Mouse (Mus musculus) embryonic facial prominence, embryonic 11.5 days (tissue): Measurements from ENCODE around the gene Fam186b. TPM values are rescaled to one million over a fixed set of nuclear protein-coding genes. Genes with fewer than 3 reads are reported as not detected.

Experiments used
- ATAC-seq: fragments of 200-750 bp; cut with Nextera tagmentation; replicated peaks from 2 replicates; pipeline ENCODE4 v1.8.0; 2017; ENCODE audit warnings: low read depth; ENCODE audit not compliant: insufficient number of reproducible peaks, low FRiP score, low TSS enrichment
- DNase-seq: peaks from one replicate; pipeline ENCODE4 v3.0.0-alpha.2; 2015; ENCODE audit warnings: low spot score
- H3K27ac ChIP-seq: fragments of 300-500 bp; sonication (generic); replicated peaks from 2 replicates; pipeline ENCODE4 v1.5.1; 2014; ENCODE audit warnings: mild to moderate bottlenecking, low read depth, low read length, control low read depth
- H3K27me3 ChIP-seq: fragments of 300-500 bp; sonication (generic); 2 replicates; pipeline ENCODE4 v1.6.1; 2014; ENCODE audit warnings: mild to moderate bottlenecking, low read length, moderate library complexity, mixed read lengths; ENCODE audit not compliant: control insufficient read depth, insufficient read depth
- H3K36me3 ChIP-seq: fragments of 300-500 bp; sonication (generic); replicated peaks from 2 replicates; pipeline ENCODE4 v1.6.1; 2014; ENCODE audit warnings: low read depth, mild to moderate bottlenecking, low read length, moderate library complexity, mixed read lengths; ENCODE audit not compliant: control insufficient read depth, insufficient read depth
- H3K4me1 ChIP-seq: fragments of 300-500 bp; sonication (generic); 2 replicates; pipeline ENCODE4 v1.6.1; 2014; ENCODE audit warnings: low read length, mixed read lengths; ENCODE audit not compliant: control insufficient read depth, insufficient read depth
- H3K4me2 ChIP-seq: fragments of 300-500 bp; sonication (generic); 2 replicates; pipeline ENCODE4 v1.6.1; 2014; ENCODE audit warnings: low read depth, mild to moderate bottlenecking, control low read depth, low read length, moderate library complexity
- H3K4me3 ChIP-seq: fragments of 300-500 bp; sonication (generic); 2 replicates; pipeline ENCODE4 v1.5.1; 2014; ENCODE audit warnings: low read depth, low read length, control low read depth
- H3K9ac ChIP-seq: fragments of 300-500 bp; sonication (generic); replicated peaks from 2 replicates; pipeline ENCODE4 v1.6.1; 2014; ENCODE audit warnings: mild to moderate bottlenecking, control low read depth, low read length
- H3K9me3 ChIP-seq: fragments of 300-500 bp; sonication (generic); replicated peaks from 2 replicates; pipeline ENCODE4 v1.6.1; 2016; ENCODE audit warnings: mild to moderate bottlenecking, low read length, inconsistent platforms, mixed read lengths; ENCODE audit not compliant: control insufficient read depth
- WGBS: fragments of 180-500 bp; shearing (Covaris S2); extraction: QIAGEN DNeasy Blood & Tissue Kit; methylation state at CpG from one replicate; pipeline ENCODE4 v1.1.7; 2014; 5-methylcytosine and 5-hydroxymethylcytosine counted together
- polyA plus RNA-seq: library from polyadenylated mRNA; unstranded; fragments of >200 nt; fragmentation: Nextera tagmentation; extraction: Ambion mirVana; gene quantifications from 2 replicates; pipeline ENCODE4 v1.2.1, GENCODE M21; 2014

Fam186b gene
- polyA plus RNA-seq, 1 experiment from 2014 or later, result 0.08 TPM

- peak overlapping the region; percentile 68 for H3K4me2 ChIP-seq
- H3K4me1 ChIP-seq, result peaks cover 14% of the 10 kb centered on the region
- peaks cover 63% of the 10 kb centered on the region for H3K27me3 ChIP-seq
- H3K4me3 ChIP-seq, result peak overlapping the region; percentile 31
- no peak overlapping the region for H3K27ac ChIP-seq
- peak; percentile 42 for DNase-seq
- no peaks in the 10 kb centered on the region for H3K9me3 ChIP-seq
- H3K36me3 ChIP-seq, result no peaks in the 10 kb centered on the region
- WGBS, result under 1% methylated on average over 22 of the region's 22 CpGs
- H3K9ac ChIP-seq, result no peak overlapping the region
- ATAC-seq, result no peak
These were observed 70.4 kb downstream of the Fam186b start for GRCm38 (mm10) chr15:99225081-99225810.

GRCm38 (mm10) chr15:99224208-99224911 is 71.3 kb downstream of the Fam186b start, which contains the start of gene Kcnh3:
Gene Kcnh3, plus strand, starts transcription at chr15:99224861.
- Histone ChIP-seq H3K27me3 (peaks cover 63% of the 10 kb centered on the region), H3K4me3 (peak within 1 kb of the TSS; percentile 31), H3K36me3 (no peaks in the 10 kb centered on the region), H3K4me1 (peaks cover 14% of the 10 kb centered on the region), H3K4me2 (peak within 1 kb of the TSS; percentile 68), H3K27ac (no peak within 1 kb of the TSS), H3K9ac (peak within 1 kb of the TSS; percentile 32), H3K9me3 (no peaks in the 10 kb centered on the region)
- peak; percentile 60 for DNase-seq
- no peak for ATAC-seq
- WGBS, result under 1% methylated on average over 57 of the region's 66 CpGs

GRCm38 (mm10) chr15:99223585-99224207 is 72.0 kb downstream of the Fam186b start:
- DNase-seq (peak; percentile 53), ATAC-seq (no peak)
- Histone ChIP-seq H3K9ac (peak overlapping the region; percentile 32), H3K4me3 (peak overlapping the region; percentile 31), H3K9me3 (no peaks in the 10 kb centered on the region), H3K27me3 (peaks cover 62% of the 10 kb centered on the region), H3K36me3 (no peaks in the 10 kb centered on the region), H3K4me2 (peak overlapping the region; percentile 68), H3K27ac (no peak overlapping the region), H3K4me1 (peaks cover 14% of the 10 kb centered on the region)
- WGBS, result 1% methylated on average over 46 of the region's 46 CpGs

GRCm38 (mm10) chr15:99222794-99223584 is 72.7 kb downstream of the Fam186b start:
- Histone ChIP-seq H3K9me3 (no peaks in the 10 kb centered on the region), H3K36me3 (no peaks in the 10 kb centered on the region), H3K4me1 (peaks cover 14% of the 10 kb centered on the region), H3K4me2 (peak overlapping the region; percentile 68), H3K4me3 (peak overlapping the region; percentile 31), H3K27me3 (peaks cover 56% of the 10 kb centered on the region), H3K27ac (no peak overlapping the region), H3K9ac (no peak overlapping the region; the same call in 1 of the 2 replicates)
- DNase-seq, result no peak
- ATAC-seq, result no peak
- 6% methylated on average over 18 of the region's 18 CpGs for WGBS

- DNase-seq (peak; percentile 66), ATAC-seq (peak; percentile 65)
- H3K9ac ChIP-seq, result no peak overlapping the region
- H3K36me3 ChIP-seq, result no peaks in the 10 kb centered on the region
- no peak overlapping the region for H3K27ac ChIP-seq
- H3K4me3 ChIP-seq, result no peak overlapping the region
- H3K27me3 ChIP-seq, result peaks cover 41% of the 10 kb centered on the region
- peaks cover 14% of the 10 kb centered on the region for H3K4me1 ChIP-seq
- no peak overlapping the region for H3K4me2 ChIP-seq
- no peaks in the 10 kb centered on the region for H3K9me3 ChIP-seq
- 5% methylated on average over 8 of the region's 8 CpGs for WGBS
These were observed 74.3 kb downstream of the Fam186b start for GRCm38 (mm10) chr15:99221315-99221952.

Other genes starting within 250 kb of the Fam186b start
- 17.1 and 20.6 TPM in 2 replicates for gene Prph, start 240.7 kb downstream of the Fam186b start, polyA plus RNA-seq
- 20.6 and 23.8 TPM in 2 replicates for gene Troap, start 221.3 kb downstream of the Fam186b start, polyA plus RNA-seq
- gene C1ql4, start 208.1 kb downstream of the Fam186b start, polyA plus RNA-seq, result 1.0 and 1.1 TPM in 2 replicates
- 0.18 and 0.56 TPM in 2 replicates for gene Dnajc22, start 202.7 kb downstream of the Fam186b start, polyA plus RNA-seq
- gene Spats2, start 170.0 kb downstream of the Fam186b start, polyA plus RNA-seq, result 59.6 and 68.5 TPM in 2 replicates
- 0.18 and 0.25 TPM in 2 replicates for gene Kcnh3, start 71.0 kb downstream of the Fam186b start, polyA plus RNA-seq
- 161 and 172 TPM in 2 replicates for gene Mcrs1, start 43.9 kb downstream of the Fam186b start, polyA plus RNA-seq
- gene Prpf40b, start 801 bp downstream of the Fam186b start, polyA plus RNA-seq, result 42.0 and 44.1 TPM in 2 replicates
- gene Fmnl3, start 74.6 kb upstream of the Fam186b start, polyA plus RNA-seq, result 17.1 and 17.6 TPM in 2 replicates
- gene Tmbim6, start 97.0 kb upstream of the Fam186b start, polyA plus RNA-seq, result 225 and 228 TPM in 2 replicates
- 9.0 and 9.7 TPM in 2 replicates for gene Nckap5l, start 161.9 kb upstream of the Fam186b start, polyA plus RNA-seq
- gene Bcdin3d, start 178.8 kb upstream of the Fam186b start, polyA plus RNA-seq, result 15.1 and 16.7 TPM in 2 replicates
- 0.24 and 0.66 TPM in 2 replicates for gene Faim2, start 232.3 kb upstream of the Fam186b start, polyA plus RNA-seq